Mouse (Mus musculus) G1E-ER4 (cell line): ENCODE results near the gene Pabpc4. TPM values are rescaled to one million over a fixed set of nuclear protein-coding genes. Genes with fewer than 3 reads are reported as not detected.

ENCODE experiments used
- GATA1 ChIP-seq: IDR thresholded peaks from one replicate; pipeline ENCODE4 v1.8.0; 2012; ENCODE audit warnings: low read length, inconsistent platforms
- polyA plus RNA-seq: library from polyadenylated mRNA; stranded (reverse); fragments of >175 nt; gene quantifications from 2 replicates; pipeline ENCODE4 v1.2.3, GENCODE M21; 2012

Gene Pabpc4
- polyA plus RNA-seq, 1 experiment = 1,164 TPM

- no peak for TF ChIP-seq GATA1
These were observed 26.9 kb downstream of the Pabpc4 start for GRCm38 (mm10) chr4:123289038-123289437.

- no peak for TF ChIP-seq GATA1
These were observed 30.2 kb downstream of the Pabpc4 start for GRCm38 (mm10) chr4:123292390-123292789.

DNA sequence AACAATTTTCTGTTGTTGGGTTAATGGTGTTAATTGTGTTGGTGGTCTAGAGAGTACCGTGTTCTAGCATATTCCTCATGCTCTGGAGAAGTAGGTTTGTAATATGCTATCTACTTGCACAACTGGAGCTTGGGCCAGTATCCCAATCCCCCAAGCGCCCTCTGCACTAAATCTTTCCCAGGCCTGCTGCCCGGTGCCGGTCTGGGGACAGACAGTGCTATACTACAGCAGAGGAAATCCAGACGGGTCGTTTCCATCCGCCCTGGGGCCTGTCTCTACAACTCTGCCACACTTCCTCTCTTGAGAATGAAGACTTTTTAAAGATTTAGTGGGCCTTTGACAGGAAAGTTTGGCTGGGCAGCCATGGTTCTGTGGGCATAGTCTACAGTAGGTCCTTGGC, 30.8 kb downstream of the Pabpc4 start:
- TF ChIP-seq GATA1 = no peak

DNA sequence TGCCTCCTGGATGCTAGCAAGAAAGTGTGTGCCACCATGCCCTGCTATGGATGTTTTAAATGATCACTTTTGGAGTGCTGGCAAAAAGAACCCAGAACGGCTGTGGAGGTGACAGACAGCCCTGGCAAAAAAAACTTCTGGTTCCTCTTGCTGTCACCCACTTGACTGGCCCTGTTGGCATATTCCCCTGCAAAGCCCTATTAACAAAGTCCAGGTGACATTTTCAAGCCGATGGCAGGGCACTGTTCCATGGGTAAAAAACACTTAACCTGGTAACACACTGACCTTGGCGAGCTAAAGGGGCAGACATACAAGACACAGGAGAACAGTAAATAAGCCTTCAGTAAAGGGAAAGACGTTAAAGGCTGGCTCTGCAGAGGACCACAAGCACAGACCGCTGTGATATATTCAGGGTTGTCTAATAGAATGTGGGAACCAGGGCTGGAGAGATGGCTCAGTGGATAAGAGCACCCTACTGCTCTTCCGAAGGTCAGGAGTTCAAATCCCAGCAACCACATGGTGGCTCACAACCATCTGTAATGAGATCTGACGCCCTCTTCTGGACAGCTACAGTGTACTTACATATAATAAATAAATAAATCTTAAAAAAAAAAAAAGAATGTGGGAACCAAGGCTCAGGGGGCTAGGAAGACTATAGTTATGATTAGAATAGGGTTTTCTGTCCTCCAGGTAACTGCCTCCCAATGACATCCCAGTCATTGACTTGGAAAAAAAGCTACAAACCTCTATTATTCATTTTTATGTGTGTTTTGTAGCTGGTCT, 31.7 kb downstream of the Pabpc4 start:
- no peak for TF ChIP-seq GATA1

DNA sequence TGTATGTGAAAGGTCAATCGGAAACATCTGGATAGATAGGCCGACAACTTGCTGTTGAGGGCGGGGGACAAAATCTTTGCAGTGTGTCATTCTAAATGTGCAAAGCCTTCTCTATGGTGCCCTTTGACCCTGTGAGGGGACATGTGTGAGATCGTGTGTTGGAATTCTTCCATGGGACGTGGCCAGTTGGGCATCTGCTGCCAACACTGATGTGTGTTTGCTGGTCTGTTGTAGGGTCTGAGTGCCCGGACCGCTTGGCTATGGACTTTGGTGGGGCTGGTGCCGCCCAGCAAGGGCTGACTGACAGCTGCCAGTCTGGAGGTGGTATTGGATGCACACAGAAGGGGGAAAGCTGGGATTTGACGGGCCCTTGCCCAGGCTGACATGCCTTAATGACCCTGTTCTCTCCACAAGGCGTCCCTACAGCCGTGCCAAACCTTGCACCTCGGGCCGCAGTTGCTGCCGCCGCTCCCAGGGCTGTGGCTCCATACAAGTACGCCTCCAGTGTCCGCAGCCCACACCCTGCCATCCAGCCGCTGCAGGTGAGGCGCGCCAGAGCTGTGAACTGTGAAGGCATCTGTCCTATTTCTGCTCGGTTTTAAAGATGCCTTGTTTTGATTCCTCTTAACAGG, 33.5 kb downstream of the Pabpc4 start:
- TF ChIP-seq GATA1 = no peak

DNA sequence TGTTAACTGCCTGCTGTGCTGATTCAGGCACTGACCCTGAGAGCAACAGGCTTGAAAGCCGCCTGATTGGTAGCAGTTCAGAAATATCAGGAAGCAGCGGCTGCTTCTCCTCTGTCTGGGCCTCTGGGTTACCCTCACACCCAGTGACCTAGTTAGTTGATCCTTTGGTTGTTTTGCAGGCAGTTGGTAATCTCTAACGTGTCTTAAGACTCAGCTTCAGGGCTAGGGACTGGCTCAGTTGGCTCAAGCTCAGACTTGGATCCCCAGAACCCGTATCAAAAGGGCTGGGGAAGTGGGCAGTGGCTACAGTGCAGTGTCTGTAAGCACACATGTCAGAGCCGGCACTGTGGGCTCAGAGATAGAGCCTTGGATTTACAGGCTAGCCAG, 34.0 kb downstream of the Pabpc4 start:
- TF ChIP-seq GATA1 = no peak

DNA sequence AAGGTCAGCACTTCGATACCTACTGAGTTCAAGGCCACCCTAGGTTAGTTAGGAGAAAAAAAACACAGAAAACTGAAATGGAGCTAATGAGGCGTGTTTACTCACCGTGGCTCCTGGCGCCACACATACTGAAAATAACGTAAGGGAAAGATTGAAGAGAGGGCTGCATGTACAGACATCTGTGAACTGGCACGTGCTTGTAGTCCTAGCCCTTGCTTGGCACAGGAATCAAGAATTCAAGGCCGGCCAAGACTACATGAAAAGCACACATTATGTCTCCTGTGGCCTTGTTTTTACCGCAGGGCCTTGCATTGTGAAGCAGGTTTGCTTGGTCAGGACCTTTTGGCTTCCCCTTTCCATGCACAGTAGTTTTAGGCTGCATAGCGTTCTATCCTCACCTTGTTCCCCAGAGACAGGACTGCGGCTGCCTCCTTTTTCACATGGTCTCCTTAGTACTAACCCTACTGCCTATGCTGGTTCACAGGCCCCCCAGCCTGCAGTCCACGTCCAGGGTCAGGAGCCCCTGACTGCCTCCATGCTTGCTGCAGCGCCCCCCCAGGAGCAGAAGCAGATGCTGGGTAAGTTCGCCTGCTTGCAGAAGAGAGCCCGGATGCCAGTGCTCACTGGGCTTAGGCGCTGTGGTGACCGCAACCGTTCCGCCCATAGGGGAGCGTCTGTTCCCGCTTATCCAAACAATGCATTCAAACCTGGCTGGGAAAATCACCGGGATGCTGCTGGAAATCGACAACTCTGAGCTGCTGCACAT, 35.2 kb downstream of the Pabpc4 start:
- TF ChIP-seq GATA1 = no peak

DNA sequence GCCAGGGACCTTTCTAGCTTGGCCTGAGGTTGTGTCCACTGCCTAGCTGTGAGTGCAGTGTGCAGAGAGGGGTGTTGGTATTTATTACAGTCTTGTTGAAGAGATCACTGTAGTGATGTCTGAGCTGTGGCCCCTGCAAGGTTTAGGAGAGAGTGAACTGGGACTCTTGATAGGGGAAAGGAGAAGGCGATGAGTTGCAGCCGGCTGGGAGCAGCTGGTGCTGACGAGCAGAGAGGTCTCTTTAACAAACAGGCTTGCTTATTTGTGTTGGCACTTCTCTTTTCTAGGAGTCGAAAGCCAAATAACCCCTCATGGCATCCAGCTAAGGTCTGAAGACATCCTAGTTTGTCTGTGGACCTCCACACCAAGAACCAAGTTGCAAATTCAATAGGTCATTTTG, 36.1 kb downstream of the Pabpc4 start:
- no peak for TF ChIP-seq GATA1

GRCm38 (mm10) chr4:123298980-123299670, 37.0 kb downstream of the Pabpc4 start:
- no peak for TF ChIP-seq GATA1

- TF ChIP-seq GATA1 = no peak
These were observed 43.6 kb downstream of the Pabpc4 start for GRCm38 (mm10) chr4:123305789-123306188.

DNA sequence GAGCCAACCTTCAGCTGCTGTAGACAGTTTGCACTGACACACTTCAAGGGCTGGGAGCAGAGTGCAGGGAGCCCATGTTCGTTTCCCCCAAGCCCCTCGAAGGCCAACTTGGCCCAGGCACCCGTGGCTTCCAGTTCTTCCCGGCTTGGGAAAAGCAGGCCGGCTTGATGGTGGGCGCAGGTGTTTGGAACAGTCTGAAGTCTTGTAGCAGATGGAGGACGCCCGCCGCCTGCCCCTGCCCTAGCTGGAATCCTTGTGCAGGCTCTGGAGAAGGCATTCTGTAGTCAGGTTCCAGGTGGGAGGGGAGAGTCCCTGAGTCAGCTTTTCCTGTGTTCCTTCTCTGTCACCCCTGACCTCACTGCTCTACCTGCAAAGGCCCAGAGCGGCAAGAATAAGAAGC, 44.8 kb downstream of the Pabpc4 start:
- TF ChIP-seq GATA1 = no peak

DNA sequence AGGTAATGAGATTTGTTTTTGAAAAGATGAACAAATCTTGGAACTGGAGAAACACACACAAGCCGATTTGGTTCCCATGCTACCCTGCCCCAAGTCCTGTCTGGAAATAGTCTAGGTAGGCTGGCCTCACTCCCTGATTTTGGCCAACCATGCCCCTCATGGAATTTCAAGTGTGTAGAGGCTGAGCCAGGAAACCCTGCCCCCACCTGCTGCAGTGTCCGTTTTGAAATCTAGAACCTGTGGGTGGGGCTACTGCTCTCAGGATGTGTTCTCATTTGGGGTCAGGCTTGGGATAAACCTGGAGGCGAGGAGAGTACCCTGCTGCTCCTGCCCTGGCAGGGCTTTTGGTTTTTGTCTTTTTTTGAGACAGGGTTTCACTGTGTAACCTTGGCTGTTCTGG, 46.1 kb downstream of the Pabpc4 start:
- no peak for TF ChIP-seq GATA1

- no peak for TF ChIP-seq GATA1
These were observed 49.7 kb downstream of the Pabpc4 start for GRCm38 (mm10) chr4:123311845-123312244.

- no peak for TF ChIP-seq GATA1
These were observed 50.9 kb downstream of the Pabpc4 start for GRCm38 (mm10) chr4:123313010-123313409.

GRCm38 (mm10) chr4:123314497-123314896, 52.3 kb downstream of the Pabpc4 start:
- no peak for TF ChIP-seq GATA1

- TF ChIP-seq GATA1 = no peak
These were observed 61.4 kb downstream of the Pabpc4 start, which contains the start of gene Oxct2a for GRCm38 (mm10) chr4:123323534-123323933. Gene Oxct2a (minus strand): TSS chr4:123323634.
